Mouse (Mus musculus) liver, adult 2 months (tissue): ENCODE data around the gene Gm20388.

Experiments
- CTCF ChIP-seq: fragments of 200-500 bp; IDR thresholded peaks from 2 replicates; pipeline ENCODE4 v1.5.1; 2011; ENCODE audit warnings: low read depth, low read length, control low read depth
- POLR2A ChIP-seq: fragments of 200-500 bp; IDR thresholded peaks from 2 replicates; pipeline ENCODE4 v1.6.1; 2011; ENCODE audit warnings: low read length, control low read depth; ENCODE audit not compliant: insufficient read depth; ENCODE audit errors: extremely low read depth

DNA sequence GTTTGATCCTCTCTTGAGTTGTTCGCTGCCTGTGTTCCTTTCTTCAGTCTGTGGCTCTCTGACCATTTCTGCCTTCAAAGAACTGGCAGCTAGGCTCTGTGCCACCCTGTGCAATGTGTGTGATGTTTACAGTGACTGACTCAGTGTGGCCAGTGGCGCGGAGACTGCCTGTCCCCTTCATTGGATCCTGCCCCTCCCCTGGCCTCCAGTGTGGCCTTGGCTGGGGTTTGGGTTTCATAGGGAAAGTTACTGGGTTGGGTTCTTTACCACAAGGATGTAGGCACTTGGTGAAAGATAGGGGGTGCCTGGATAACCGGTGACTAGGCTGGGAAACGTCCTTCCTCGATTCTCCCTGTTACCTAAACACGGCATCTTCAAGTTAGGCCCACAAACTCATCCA is 3774.2 kb downstream of the Gm20388 start:
- TF ChIP-seq POLR2A (no peak), CTCF (no peak)
